ENCODE assay signal across 8 mouse cellular contexts in the genomic region with DNA sequence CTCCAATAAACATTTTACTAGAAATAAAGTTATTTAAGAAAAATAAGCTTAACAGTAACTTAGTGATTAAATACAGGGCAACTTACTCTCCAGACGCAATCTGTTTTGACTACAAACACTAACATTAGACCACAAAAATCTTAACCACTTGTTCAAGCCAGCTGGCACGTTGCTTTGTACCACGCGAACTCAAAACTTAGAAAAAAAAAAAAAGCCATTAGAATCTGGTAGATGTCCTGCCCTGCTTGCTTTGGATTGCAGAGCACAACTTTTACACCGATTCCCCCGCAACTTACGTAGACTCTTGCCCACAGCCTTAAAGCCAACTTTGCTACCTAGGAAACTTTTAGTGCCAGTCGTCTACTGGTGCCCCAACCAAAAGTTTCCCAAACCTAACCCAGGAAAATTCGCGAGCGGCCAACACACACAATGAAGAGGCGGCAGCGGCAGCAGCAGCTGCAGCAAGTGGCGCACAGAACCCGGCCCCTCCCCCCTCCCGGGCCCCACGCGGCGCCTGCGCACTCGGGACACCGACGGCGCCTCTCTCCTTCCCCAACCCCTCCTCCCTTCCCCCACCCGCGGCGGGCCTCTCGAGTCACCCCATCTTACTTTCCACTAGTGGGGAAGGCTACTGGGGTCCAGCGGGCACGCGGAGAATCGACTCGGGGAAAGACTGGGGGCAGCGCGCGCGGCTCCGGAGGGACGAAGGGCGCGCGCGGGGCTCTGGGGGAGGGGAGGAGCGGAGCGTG. TPM values are rescaled to one million over a fixed set of nuclear protein-coding genes. Genes with fewer than 3 reads are reported as not detected.
A peak's percentile ranks its signal among the peaks of the same experiment; 100 is the strongest.
DNase-seq lines count a peak whose midpoint lies in the region; ATAC-seq and TF ChIP-seq lines count a peak whose summit lies in the region.

No protein-coding gene starts in this region.

- TF ChIP-seq EP300 in heart, postnatal 0 days (IDR thresholded peaks at IDR 0.05; ENCODE audit: low read depth), result no peak

- H3K9ac ChIP-seq in forebrain, embryonic 12.5 days, result peak overlapping the region; percentile 99
- H3K9ac ChIP-seq in heart, postnatal 0 days (replicated peaks; ENCODE audit: low read depth, low read length), result peak overlapping the region; percentile 93
- H3K9ac ChIP-seq in liver, embryonic 16.5 days (ENCODE audit: low read depth, low read length), result peak overlapping the region; percentile 89
- peak overlapping the region; percentile 100 for H3K9ac ChIP-seq in neural tube, embryonic 12.5 days

- peak overlapping the region; percentile 90 for H3K4me3 ChIP-seq in forebrain, embryonic 12.5 days (replicated peaks)
- peak overlapping the region; percentile 96 for H3K4me3 ChIP-seq in heart, postnatal 0 days (ENCODE audit: low read depth, low read length)
- H3K4me3 ChIP-seq in liver, embryonic 16.5 days (ENCODE audit: low read depth, low read length), result peak overlapping the region; percentile 93
- peak overlapping the region; percentile 78 for H3K4me3 ChIP-seq in neural tube, embryonic 12.5 days

- no peaks in the 10 kb centered on the region for H3K9me3 ChIP-seq in forebrain, embryonic 12.5 days
- no peaks in the 10 kb centered on the region for H3K9me3 ChIP-seq in heart, postnatal 0 days (replicated peaks; ENCODE audit: control insufficient read depth, low read length)
- no peaks in the 10 kb centered on the region for H3K9me3 ChIP-seq in liver, embryonic 16.5 days (replicated peaks; ENCODE audit: control insufficient read depth, low read length)
- H3K9me3 ChIP-seq in neural tube, embryonic 12.5 days, result no peaks in the 10 kb centered on the region

- H3K27me3 ChIP-seq in forebrain, embryonic 12.5 days, result no peaks in the 10 kb centered on the region
- no peaks in the 10 kb centered on the region for H3K27me3 ChIP-seq in heart, postnatal 0 days (ENCODE audit: control insufficient read depth, insufficient read depth, low read length)
- no peaks in the 10 kb centered on the region for H3K27me3 ChIP-seq in liver, embryonic 16.5 days (ENCODE audit: control insufficient read depth, insufficient read depth, low read depth, low read length)
- no peaks in the 10 kb centered on the region for H3K27me3 ChIP-seq in neural tube, embryonic 12.5 days (replicated peaks)

- WGBS in forebrain, embryonic 12.5 days, result under 1% methylated on average over 38 of the region's 45 CpGs
- under 1% methylated on average over 44 of the region's 45 CpGs for WGBS in heart, postnatal 0 days
- WGBS in large intestine, adult 2 months, result under 1% methylated on average over 45 of the region's 45 CpGs
- under 1% methylated on average over 44 of the region's 45 CpGs for WGBS in liver, embryonic 16.5 days (ENCODE audit: insufficient replicate concordance)
- under 1% methylated on average over 42 of the region's 45 CpGs for WGBS in neural tube, embryonic 12.5 days

- peaks cover 43% of the 10 kb centered on the region for H3K36me3 ChIP-seq in forebrain, embryonic 12.5 days (replicated peaks)
- H3K36me3 ChIP-seq in heart, postnatal 0 days (replicated peaks; ENCODE audit: control insufficient read depth, insufficient read depth, low read length), result peaks cover 19% of the 10 kb centered on the region
- peaks cover 30% of the 10 kb centered on the region for H3K36me3 ChIP-seq in liver, embryonic 16.5 days (ENCODE audit: control insufficient read depth, insufficient read depth)
- peaks cover 31% of the 10 kb centered on the region for H3K36me3 ChIP-seq in neural tube, embryonic 12.5 days

- peak overlapping the region; percentile 84 for H3K4me2 ChIP-seq in forebrain, embryonic 12.5 days
- peak overlapping the region; percentile 100 for H3K4me2 ChIP-seq in heart, postnatal 0 days (ENCODE audit: low read depth, low read length)
- peak overlapping the region; percentile 78 for H3K4me2 ChIP-seq in liver, embryonic 16.5 days (ENCODE audit: low read depth, low read length)
- peak overlapping the region; percentile 98 for H3K4me2 ChIP-seq in neural tube, embryonic 12.5 days (replicated peaks)

- H3K27ac ChIP-seq in forebrain, embryonic 12.5 days, result peak overlapping the region; percentile 99
- peak overlapping the region; percentile 99 for H3K27ac ChIP-seq in heart, postnatal 0 days (ENCODE audit: low read depth)
- peak overlapping the region; percentile 77 for H3K27ac ChIP-seq in liver, embryonic 16.5 days (ENCODE audit: low read length)
- peak overlapping the region; percentile 92 for H3K27ac ChIP-seq in neural tube, embryonic 12.5 days

- ATAC-seq in forebrain, embryonic 12.5 days (ENCODE audit: low FRiP score), result peak; percentile 45
- ATAC-seq in heart, postnatal 0 days (ENCODE audit: insufficient read depth, low read depth), result peak; percentile 51
- ATAC-seq in liver, embryonic 16.5 days (ENCODE audit: low read depth), result peak; percentile 52
- ATAC-seq in neural tube, embryonic 12.5 days (ENCODE audit: low FRiP score, low read depth), result peak; percentile 37

- peak; percentile 81 to 83 for DNase-seq in CD8-positive naive resting alpha-beta T cell, adult 2 months (ENCODE audit: low read depth in 2 of 2, low spot score in 2 of 2)
- DNase-seq in c-Kit-positive CD71-positive TER-119-negative erythroid progenitor cells, embryonic 14.5 days (ENCODE audit: low read depth), result peak; percentile 72
- peak; percentile 72 for DNase-seq in heart, postnatal 0 days (ENCODE audit: low spot score)
- peak; percentile 64 for DNase-seq in large intestine, adult 2 months (ENCODE audit: low read depth, low spot score)
- peak; percentile 54 for DNase-seq in telencephalon, adult 2 months (ENCODE audit: low read depth, low spot score)

- TF ChIP-seq CTCF in heart, postnatal 0 days (IDR thresholded peaks at IDR 0.05; ENCODE audit: low read depth), result no peak

- H3K4me1 ChIP-seq in forebrain, embryonic 12.5 days, result peaks cover 44% of the 10 kb centered on the region
- peaks cover 14% of the 10 kb centered on the region for H3K4me1 ChIP-seq in heart, postnatal 0 days (ENCODE audit: control insufficient read depth, insufficient read depth)
- H3K4me1 ChIP-seq in liver, embryonic 16.5 days (ENCODE audit: control insufficient read depth, low read depth, low read length), result peaks cover 27% of the 10 kb centered on the region
- H3K4me1 ChIP-seq in neural tube, embryonic 12.5 days, result peaks cover 26% of the 10 kb centered on the region

RNA-seq across cellular contexts. Expression of a gene that starts 1.3 kb away (rescaled TPM):
- polyA plus RNA-seq in forebrain, embryonic 12.5 days (2016; fragmentation: Nextera tagmentation; extraction: Ambion mirVana), result 284 and 293 TPM in 2 replicates
- 51.3 and 56.6 TPM in 2 replicates for total RNA-seq in heart, postnatal 0 days (2014; rRNA removed; ENCODE audit: low replicate concordance)
- polyA plus RNA-seq in heart, postnatal 0 days (2015; fragmentation: Nextera tagmentation; extraction: Ambion mirVana), result 43.8 and 54.8 TPM in 2 replicates
- 51.1 and 68.0 TPM in 2 replicates for polyA plus RNA-seq in large intestine, adult 2 months (2012; rRNA removed)
- 37.8 and 40.5 TPM in 2 replicates for polyA plus RNA-seq in liver, embryonic 16.5 days (2015; fragmentation: Nextera tagmentation; extraction: Ambion mirVana)
- polyA plus RNA-seq in neural tube, embryonic 12.5 days (2016; fragmentation: Nextera tagmentation; extraction: Ambion mirVana), result 245 and 268 TPM in 2 replicates

RNA-seq across cellular contexts. Expression of a gene that starts 1.6 kb away (rescaled TPM):
- 43.8 and 45.0 TPM in 2 replicates for polyA plus RNA-seq in forebrain, embryonic 12.5 days (2016; fragmentation: Nextera tagmentation; extraction: Ambion mirVana)
- total RNA-seq in heart, postnatal 0 days (2014; rRNA removed; ENCODE audit: low replicate concordance), result 6.0 and 17.8 TPM in 2 replicates
- polyA plus RNA-seq in heart, postnatal 0 days (2015; fragmentation: Nextera tagmentation; extraction: Ambion mirVana), result 15.7 and 16.1 TPM in 2 replicates
- 36.2 and 36.6 TPM in 2 replicates for polyA plus RNA-seq in large intestine, adult 2 months (2012; rRNA removed)
- polyA plus RNA-seq in liver, embryonic 16.5 days (2015; fragmentation: Nextera tagmentation; extraction: Ambion mirVana), result 14.0 and 15.5 TPM in 2 replicates
- polyA plus RNA-seq in neural tube, embryonic 12.5 days (2016; fragmentation: Nextera tagmentation; extraction: Ambion mirVana), result 40.1 and 40.4 TPM in 2 replicates

RNA-seq across cellular contexts. Expression of a gene that starts 59.3 kb away (rescaled TPM):
- 2.3 and 3.0 TPM in 2 replicates for polyA plus RNA-seq in forebrain, embryonic 12.5 days (2016; fragmentation: Nextera tagmentation; extraction: Ambion mirVana)
- total RNA-seq in heart, postnatal 0 days (2014; rRNA removed; ENCODE audit: low replicate concordance), result 24.0 TPM in 1 of 2 replicates, not detected in the other
- 1.7 and 2.5 TPM in 2 replicates for polyA plus RNA-seq in heart, postnatal 0 days (2015; fragmentation: Nextera tagmentation; extraction: Ambion mirVana)
- 0.99 and 2.1 TPM in 2 replicates for polyA plus RNA-seq in large intestine, adult 2 months (2012; rRNA removed)
- polyA plus RNA-seq in liver, embryonic 16.5 days (2015; fragmentation: Nextera tagmentation; extraction: Ambion mirVana), result 0.40 and 0.48 TPM in 2 replicates
- 2.0 and 2.1 TPM in 2 replicates for polyA plus RNA-seq in neural tube, embryonic 12.5 days (2016; fragmentation: Nextera tagmentation; extraction: Ambion mirVana)

RNA-seq across cellular contexts. Expression of a gene that starts 59.4 kb away (rescaled TPM):
- polyA plus RNA-seq in forebrain, embryonic 12.5 days (2016; fragmentation: Nextera tagmentation; extraction: Ambion mirVana), result 464 and 515 TPM in 2 replicates
- 12.1 and 16.0 TPM in 2 replicates for total RNA-seq in heart, postnatal 0 days (2014; rRNA removed; ENCODE audit: low replicate concordance)
- 32.2 and 35.5 TPM in 2 replicates for polyA plus RNA-seq in heart, postnatal 0 days (2015; fragmentation: Nextera tagmentation; extraction: Ambion mirVana)
- polyA plus RNA-seq in large intestine, adult 2 months (2012; rRNA removed), result 14.8 and 18.6 TPM in 2 replicates
- 18.0 and 18.5 TPM in 2 replicates for polyA plus RNA-seq in liver, embryonic 16.5 days (2015; fragmentation: Nextera tagmentation; extraction: Ambion mirVana)
- polyA plus RNA-seq in neural tube, embryonic 12.5 days (2016; fragmentation: Nextera tagmentation; extraction: Ambion mirVana), result 434 and 513 TPM in 2 replicates

Comparison
In these comparisons a context has a peak if more than half of its experiments do, and no peak if none do; other contexts are left out.
1. Peak in every context shown above with its lines: DNase-seq, ATAC-seq, H3K4me3 ChIP-seq and H3K27ac ChIP-seq.